Mouse (Mus musculus) small intestine, adult 2 months (tissue): ENCODE results near the gene Rtn2.

Experiments used
- CTCF ChIP-seq: fragments of 200-500 bp; IDR thresholded peaks from 2 replicates; pipeline ENCODE4 v1.5.1; 2012; ENCODE audit warnings: low read depth, mild to moderate bottlenecking, control low read depth, inconsistent platforms, low read length, moderate library complexity, mixed read lengths; ENCODE audit not compliant: insufficient replicate concordance, insufficient read length; ENCODE audit errors: extremely low read depth
- POLR2A ChIP-seq: fragments of 200-500 bp; IDR thresholded peaks from 2 replicates; pipeline ENCODE4 v1.6.1; 2012; ENCODE audit warnings: low read depth, mild to moderate bottlenecking, control low read depth, inconsistent platforms, low read length, moderate library complexity

- TF ChIP-seq CTCF, result no peak
- peak; percentile 55 for TF ChIP-seq POLR2A
Observed at GRCm38 (mm10) chr7:19272173-19272764, 10.2 kb upstream of the Rtn2 start.
